Mouse (Mus musculus) stomach, embryonic 15.5 days (tissue): ENCODE measurements around the gene Fbxl2. TPM values are rescaled to one million over a fixed set of nuclear protein-coding genes. Genes with fewer than 3 reads are reported as not detected.
A peak's percentile ranks its signal among the peaks of the same experiment; 100 is the strongest.

Experiments used
- ATAC-seq: fragments of 200-750 bp; cut with Nextera tagmentation; 2 replicates; pipeline ENCODE4 v1.8.0; 2017; ENCODE audit warnings: low read depth, moderate number of reproducible peaks, moderate TSS enrichment; ENCODE audit not compliant: insufficient read depth, low FRiP score
- H3K27ac ChIP-seq: fragments of 300-500 bp; sonication (generic); 2 replicates; pipeline ENCODE4 v1.5.1; 2015; ENCODE audit warnings: mild to moderate bottlenecking, inconsistent platforms
- H3K27me3 ChIP-seq: fragments of 300-500 bp; sonication (generic); replicated peaks from 2 replicates; pipeline ENCODE4 v1.6.1; 2015; ENCODE audit warnings: inconsistent platforms
- H3K36me3 ChIP-seq: fragments of 300-500 bp; sonication (generic); 2 replicates; pipeline ENCODE4 v1.6.1; 2015; ENCODE audit warnings: inconsistent platforms
- H3K4me1 ChIP-seq: fragments of 300-500 bp; sonication (generic); 2 replicates; pipeline ENCODE4 v1.6.1; 2015; ENCODE audit warnings: inconsistent platforms
- H3K4me2 ChIP-seq: fragments of 300-500 bp; sonication (generic); 2 replicates; pipeline ENCODE4 v1.6.1; 2015; ENCODE audit warnings: mild to moderate bottlenecking, inconsistent platforms
- H3K4me3 ChIP-seq: fragments of 300-500 bp; sonication (generic); replicated peaks from 2 replicates; pipeline ENCODE4 v1.5.1; 2015; ENCODE audit warnings: inconsistent platforms
- H3K9ac ChIP-seq: fragments of 300-500 bp; sonication (generic); 2 replicates; pipeline ENCODE4 v1.6.1; 2015; ENCODE audit warnings: inconsistent platforms
- H3K9me3 ChIP-seq: fragments of 300-500 bp; sonication (generic); 2 replicates; pipeline ENCODE4 v1.6.1; 2016; ENCODE audit warnings: inconsistent platforms
- WGBS: fragments of 180-500 bp; shearing (Covaris S2); methylation state at CpG from one replicate; pipeline ENCODE4 v1.1.7; 2015; 5-methylcytosine and 5-hydroxymethylcytosine counted together
- polyA plus RNA-seq: library from polyadenylated mRNA; unstranded; fragments of >200 nt; fragmentation: Nextera tagmentation; extraction: Ambion mirVana; gene quantifications from 2 replicates; pipeline ENCODE4 v1.2.1, GENCODE M21; 2015

Gene Fbxl2
- polyA plus RNA-seq, 1 experiment from 2014 or later = 2.9 TPM

GRCm38 (mm10) chr9:114015724-114016123, 30.3 kb downstream of the Fbxl2 start:
- Histone ChIP-seq H3K27me3 (no peaks in the 10 kb centered on the region), H3K4me1 (no peaks in the 10 kb centered on the region), H3K9ac (no peak overlapping the region), H3K4me3 (no peak overlapping the region), H3K4me2 (no peak overlapping the region), H3K9me3 (no peaks in the 10 kb centered on the region), H3K27ac (no peak overlapping the region), H3K36me3 (no peaks in the 10 kb centered on the region)
- ATAC-seq = no peak
- 84% methylated on average over 4 of the region's 4 CpGs for WGBS

- Histone ChIP-seq H3K9ac (no peak overlapping the region), H3K27ac (no peak overlapping the region), H3K27me3 (no peaks in the 10 kb centered on the region), H3K4me2 (no peak overlapping the region), H3K4me3 (no peak overlapping the region), H3K4me1 (no peaks in the 10 kb centered on the region), H3K36me3 (no peaks in the 10 kb centered on the region), H3K9me3 (no peaks in the 10 kb centered on the region)
- WGBS = 80% methylated on average over 1 of the region's 1 CpGs
- no peak for ATAC-seq
Measured at GRCm38 (mm10) chr9:114014034-114014433, 32.0 kb downstream of the Fbxl2 start.

GRCm38 (mm10) chr9:114011203-114011602, 34.8 kb downstream of the Fbxl2 start:
- Histone ChIP-seq H3K27ac (no peak overlapping the region), H3K4me3 (no peak overlapping the region), H3K27me3 (no peaks in the 10 kb centered on the region), H3K36me3 (no peaks in the 10 kb centered on the region), H3K9ac (no peak overlapping the region), H3K9me3 (no peaks in the 10 kb centered on the region), H3K4me2 (no peak overlapping the region), H3K4me1 (no peaks in the 10 kb centered on the region)
- no peak for ATAC-seq
- 59% methylated on average over 18 of the region's 18 CpGs for WGBS

- no peaks in the 10 kb centered on the region for H3K27me3 ChIP-seq
- WGBS = 39% methylated on average over 5 of the region's 5 CpGs
- no peak overlapping the region for H3K4me2 ChIP-seq
- no peaks in the 10 kb centered on the region for H3K36me3 ChIP-seq
- ATAC-seq = no peak
- no peak overlapping the region for H3K9ac ChIP-seq
- H3K4me1 ChIP-seq = no peaks in the 10 kb centered on the region
- no peaks in the 10 kb centered on the region for H3K9me3 ChIP-seq
- no peak overlapping the region for H3K4me3 ChIP-seq
- no peak overlapping the region for H3K27ac ChIP-seq
Measured at GRCm38 (mm10) chr9:114009526-114009925, 36.5 kb downstream of the Fbxl2 start.

- H3K4me3 ChIP-seq = no peak overlapping the region
- H3K9ac ChIP-seq = no peak overlapping the region
- WGBS = 88% methylated on average over 9 of the region's 9 CpGs
- H3K36me3 ChIP-seq = no peaks in the 10 kb centered on the region
- H3K27ac ChIP-seq = no peak overlapping the region
- H3K4me1 ChIP-seq = no peaks in the 10 kb centered on the region
- ATAC-seq = no peak
- H3K27me3 ChIP-seq = no peaks in the 10 kb centered on the region
- no peak overlapping the region for H3K4me2 ChIP-seq
- no peaks in the 10 kb centered on the region for H3K9me3 ChIP-seq
Measured at GRCm38 (mm10) chr9:114007850-114008350, 38.1 kb downstream of the Fbxl2 start.

GRCm38 (mm10) chr9:114006801-114007200, 39.2 kb downstream of the Fbxl2 start:
- H3K4me2 ChIP-seq = no peak overlapping the region
- H3K4me3 ChIP-seq = no peak overlapping the region
- 74% methylated on average over 9 of the region's 9 CpGs for WGBS
- no peaks in the 10 kb centered on the region for H3K9me3 ChIP-seq
- no peak for ATAC-seq
- H3K27me3 ChIP-seq = no peaks in the 10 kb centered on the region
- no peak overlapping the region for H3K27ac ChIP-seq
- no peak overlapping the region for H3K9ac ChIP-seq
- H3K36me3 ChIP-seq = no peaks in the 10 kb centered on the region
- no peaks in the 10 kb centered on the region for H3K4me1 ChIP-seq

GRCm38 (mm10) chr9:113998311-113998710, 47.7 kb downstream of the Fbxl2 start:
- H3K4me1 ChIP-seq = no peaks in the 10 kb centered on the region
- H3K9ac ChIP-seq = no peak overlapping the region
- H3K4me3 ChIP-seq = no peak overlapping the region
- H3K4me2 ChIP-seq = no peak overlapping the region
- 53% methylated on average over 2 of the region's 2 CpGs for WGBS
- no peaks in the 10 kb centered on the region for H3K36me3 ChIP-seq
- H3K9me3 ChIP-seq = no peaks in the 10 kb centered on the region
- no peaks in the 10 kb centered on the region for H3K27me3 ChIP-seq
- ATAC-seq = no peak
- H3K27ac ChIP-seq = no peak overlapping the region

- H3K4me1 ChIP-seq = no peaks in the 10 kb centered on the region
- 85% methylated on average over 7 of the region's 7 CpGs for WGBS
- no peak overlapping the region for H3K27ac ChIP-seq
- H3K4me2 ChIP-seq = no peak overlapping the region
- H3K9ac ChIP-seq = no peak overlapping the region
- no peak overlapping the region for H3K4me3 ChIP-seq
- H3K9me3 ChIP-seq = no peaks in the 10 kb centered on the region
- no peak for ATAC-seq
- no peaks in the 10 kb centered on the region for H3K27me3 ChIP-seq
- H3K36me3 ChIP-seq = no peaks in the 10 kb centered on the region
Measured at GRCm38 (mm10) chr9:113992810-113993209, 53.2 kb downstream of the Fbxl2 start.

GRCm38 (mm10) chr9:113990547-113991248, 55.3 kb downstream of the Fbxl2 start:
- H3K9ac ChIP-seq = no peak overlapping the region
- H3K9me3 ChIP-seq = no peaks in the 10 kb centered on the region
- WGBS = 22% methylated on average over 18 of the region's 18 CpGs
- no peaks in the 10 kb centered on the region for H3K27me3 ChIP-seq
- H3K4me2 ChIP-seq = peak overlapping the region; percentile 47
- peak; percentile 79 for ATAC-seq
- H3K4me1 ChIP-seq = no peaks in the 10 kb centered on the region
- H3K36me3 ChIP-seq = no peaks in the 10 kb centered on the region
- peak overlapping the region; percentile 23; the same call in 1 of the 2 replicates for H3K4me3 ChIP-seq
- H3K27ac ChIP-seq = no peak overlapping the region

- Histone ChIP-seq H3K4me1 (no peaks in the 10 kb centered on the region), H3K27ac (no peak overlapping the region), H3K9ac (no peak overlapping the region), H3K36me3 (no peaks in the 10 kb centered on the region), H3K4me3 (no peak overlapping the region), H3K4me2 (no peak overlapping the region), H3K9me3 (no peaks in the 10 kb centered on the region), H3K27me3 (no peaks in the 10 kb centered on the region)
- no peak for ATAC-seq
- 82% methylated on average over 13 of the region's 13 CpGs for WGBS
Measured at GRCm38 (mm10) chr9:113984946-113985620, 60.9 kb downstream of the Fbxl2 start.

- Histone ChIP-seq H3K27me3 (no peaks in the 10 kb centered on the region), H3K4me2 (no peak overlapping the region), H3K27ac (no peak overlapping the region), H3K4me3 (no peak overlapping the region), H3K9me3 (no peaks in the 10 kb centered on the region), H3K4me1 (no peaks in the 10 kb centered on the region), H3K36me3 (no peaks in the 10 kb centered on the region), H3K9ac (no peak overlapping the region)
- no peak for ATAC-seq
- WGBS = 69% methylated on average over 11 of the region's 11 CpGs
Measured at GRCm38 (mm10) chr9:113982883-113983670, 62.9 kb downstream of the Fbxl2 start.

GRCm38 (mm10) chr9:113982451-113982850, 63.5 kb downstream of the Fbxl2 start:
- WGBS = 88% methylated on average over 2 of the region's 2 CpGs
- no peak overlapping the region for H3K27ac ChIP-seq

More at GRCm38 (mm10) chr9:113982451-113982850, 63.5 kb downstream of the Fbxl2 start:
- Histone ChIP-seq H3K4me3 (no peak overlapping the region), H3K9ac (no peak overlapping the region), H3K4me1 (no peaks in the 10 kb centered on the region), H3K9me3 (no peaks in the 10 kb centered on the region), H3K4me2 (no peak overlapping the region), H3K36me3 (no peaks in the 10 kb centered on the region), H3K27me3 (no peaks in the 10 kb centered on the region)
- no peak for ATAC-seq
